In genomic region chr10:75588336-75588735, GRCm38 (mm10) we compare ENCODE assay signal across 14 mouse cellular contexts. TPM values are rescaled to one million over a fixed set of nuclear protein-coding genes. Genes with fewer than 3 reads are reported as not detected.
DNase-seq lines count a peak whose midpoint lies in the region; ATAC-seq and TF ChIP-seq lines count a peak whose summit lies in the region.
"Had no signal": no experiment of that assay in that cellular context is flagged by ENCODE, and none has a peak within 500 bp of the region (broad histone marks: within the 10 kb centered on the region; RNA-seq: fewer than 3 reads in every experiment).

No protein-coding gene starts in this region.

- 46% methylated on average over 5 of the region's 5 CpGs for WGBS in heart, postnatal 0 days

- H3K4me3 ChIP-seq in heart, postnatal 0 days (ENCODE audit: low read depth, low read length), result no peak overlapping the region
- H3K4me3 ChIP-seq: embryonic facial prominence, embryonic 12.5 days; liver, embryonic 15.5 days; midbrain, embryonic 13.5 days; neural tube, embryonic 15.5 days had no signal

- TF ChIP-seq CTCF in heart, postnatal 0 days (IDR thresholded peaks at IDR 0.05; ENCODE audit: low read depth), result no peak

- peak; percentile 31 for DNase-seq in ovary, adult 18-20 months (ENCODE audit: low spot score)
- no peak for DNase-seq in ovary, postnatal 10 days (ENCODE audit: low spot score)
- DNase-seq in heart, postnatal 0 days (ENCODE audit: low spot score), result peak; percentile 34
- DNase-seq in kidney, postnatal 10 days, result peak; percentile 42
- peak; percentile 50 for DNase-seq in testis, postnatal 14 days (ENCODE audit: low spot score)
- no peak for DNase-seq in left cerebral cortex, postnatal 25 days (ENCODE audit: low spot score in 2 of 2)
- no peak for DNase-seq in adrenal gland, postnatal 25 days
- DNase-seq: adrenal gland, postnatal 36 days; cerebellum, adult 8-10 months had no signal

- H3K36me3 ChIP-seq in heart, postnatal 0 days (replicated peaks; ENCODE audit: control insufficient read depth, insufficient read depth, low read length), result no peaks in the 10 kb centered on the region
- H3K36me3 ChIP-seq: embryonic facial prominence, embryonic 12.5 days; liver, embryonic 15.5 days; midbrain, embryonic 13.5 days; neural tube, embryonic 15.5 days had no signal

- H3K27me3 ChIP-seq in heart, postnatal 0 days (ENCODE audit: control insufficient read depth, insufficient read depth, low read length), result 0 out of 2 replicates have a peak, but pooled peaks cover 7% of the 10 kb centered on the region
- H3K27me3 ChIP-seq: liver, embryonic 15.5 days had no signal

- peaks cover 23% of the 10 kb centered on the region for H3K4me1 ChIP-seq in heart, postnatal 0 days (ENCODE audit: control insufficient read depth, insufficient read depth)

- H3K27ac ChIP-seq in heart, postnatal 0 days (ENCODE audit: low read depth), result peak overlapping the region; percentile 81
- H3K27ac ChIP-seq: embryonic facial prominence, embryonic 12.5 days; liver, embryonic 15.5 days; midbrain, embryonic 13.5 days; neural tube, embryonic 15.5 days had no signal

- peak; percentile 16; the same call in 1 of the 2 replicates for ATAC-seq in heart, postnatal 0 days (ENCODE audit: insufficient read depth, low read depth)
- ATAC-seq: forebrain, embryonic 14.5 days; midbrain, embryonic 13.5 days had no signal

- TF ChIP-seq EP300 in heart, postnatal 0 days (IDR thresholded peaks at IDR 0.05; ENCODE audit: low read depth), result no peak

- intact Hi-C loops in left cerebral cortex, postnatal 25 days (cut with DNase I), result loop anchor here (5.0 kb wide), 3 partner anchors 114 to 264 kb away; no protein-coding TSS in a partner anchor

- H3K9me3 ChIP-seq in heart, postnatal 0 days (replicated peaks; ENCODE audit: control insufficient read depth, low read length), result no peaks in the 10 kb centered on the region
- H3K9me3 ChIP-seq: embryonic facial prominence, embryonic 12.5 days; liver, embryonic 15.5 days; midbrain, embryonic 13.5 days; neural tube, embryonic 15.5 days had no signal

- no peak overlapping the region for H3K4me2 ChIP-seq in heart, postnatal 0 days (ENCODE audit: low read depth, low read length)
- H3K4me2 ChIP-seq: embryonic facial prominence, embryonic 12.5 days; liver, embryonic 15.5 days; midbrain, embryonic 13.5 days; neural tube, embryonic 15.5 days had no signal

- H3K9ac ChIP-seq in heart, postnatal 0 days (replicated peaks; ENCODE audit: low read depth, low read length), result no peak overlapping the region
- H3K9ac ChIP-seq: embryonic facial prominence, embryonic 12.5 days; liver, embryonic 15.5 days; midbrain, embryonic 13.5 days; neural tube, embryonic 15.5 days had no signal

RNA-seq across cellular contexts. Expression of gene Ggt5, which starts 0.8 kb away (rescaled TPM):
- total RNA-seq in heart, postnatal 0 days (2014; rRNA removed; ENCODE audit: low replicate concordance), result 17.8 and 53.4 TPM in 2 replicates
- polyA plus RNA-seq in heart, postnatal 0 days (2015; fragmentation: Nextera tagmentation; extraction: Ambion mirVana), result 6.7 and 7.6 TPM in 2 replicates
- 1 to 10 TPM; 2.6 to 2.8 TPM for total RNA-seq in left cerebral cortex, postnatal 25 days (2021)
- total RNA-seq in adrenal gland, postnatal 25 days (2021), result 5.9 and 6.8 TPM in 2 replicates

RNA-seq across cellular contexts. Expression of gene Ggt1, which starts 26.9 kb away (rescaled TPM):
- 0.81 TPM in 1 of 2 replicates, not detected in the other for total RNA-seq in heart, postnatal 0 days (2014; rRNA removed; ENCODE audit: low replicate concordance)
- polyA plus RNA-seq in heart, postnatal 0 days (2015; fragmentation: Nextera tagmentation; extraction: Ambion mirVana), result 0.29 and 0.37 TPM in 2 replicates
- 1 to 10 TPM; 2.2 to 4.2 TPM for total RNA-seq in left cerebral cortex, postnatal 25 days (2021)
- not detected in 2 replicates for total RNA-seq in adrenal gland, postnatal 25 days (2021)
- total RNA-seq: adrenal gland, postnatal 36 days had no signal

RNA-seq across cellular contexts. Expression of gene Lrrc75b, which starts 28.2 kb away (rescaled TPM):
- 0.23 and 2.9 TPM in 2 replicates for total RNA-seq in heart, postnatal 0 days (2014; rRNA removed; ENCODE audit: low replicate concordance)
- polyA plus RNA-seq in heart, postnatal 0 days (2015; fragmentation: Nextera tagmentation; extraction: Ambion mirVana), result 0.81 and 0.83 TPM in 2 replicates
- total RNA-seq in left cerebral cortex, postnatal 25 days (2021), result 1 to 10 TPM; 9.1 to 9.2 TPM
- 0.67 TPM in 1 of 2 replicates, not detected in the other for total RNA-seq in adrenal gland, postnatal 25 days (2021)

RNA-seq across cellular contexts. Expression of gene Susd2, which starts 55.5 kb away (rescaled TPM):
- 6.1 and 7.9 TPM in 2 replicates for total RNA-seq in heart, postnatal 0 days (2014; rRNA removed; ENCODE audit: low replicate concordance)
- 3.6 and 4.1 TPM in 2 replicates for polyA plus RNA-seq in heart, postnatal 0 days (2015; fragmentation: Nextera tagmentation; extraction: Ambion mirVana)
- total RNA-seq in left cerebral cortex, postnatal 25 days (2021), result 1 to 10 TPM; 5.8 to 8.4 TPM
- 5.9 and 8.9 TPM in 2 replicates for total RNA-seq in adrenal gland, postnatal 25 days (2021)

Comparison
In these comparisons a context has a peak if more than half of its experiments do, and no peak if none do; other contexts are left out.
1. DNase-seq: peak in ovary, adult 18-20 months (single experiment), heart, postnatal 0 days (single experiment), kidney, postnatal 10 days (single experiment) and testis, postnatal 14 days (single experiment); none in ovary, postnatal 10 days (single experiment), left cerebral cortex, postnatal 25 days (0 of 2) and adrenal gland, postnatal 25 days (single experiment).